Mouse (Mus musculus): ENCODE data around the gene Trmt10b.
A peak's percentile ranks its signal among the peaks of the same experiment; 100 is the strongest.

Gene Trmt10b

DNA sequence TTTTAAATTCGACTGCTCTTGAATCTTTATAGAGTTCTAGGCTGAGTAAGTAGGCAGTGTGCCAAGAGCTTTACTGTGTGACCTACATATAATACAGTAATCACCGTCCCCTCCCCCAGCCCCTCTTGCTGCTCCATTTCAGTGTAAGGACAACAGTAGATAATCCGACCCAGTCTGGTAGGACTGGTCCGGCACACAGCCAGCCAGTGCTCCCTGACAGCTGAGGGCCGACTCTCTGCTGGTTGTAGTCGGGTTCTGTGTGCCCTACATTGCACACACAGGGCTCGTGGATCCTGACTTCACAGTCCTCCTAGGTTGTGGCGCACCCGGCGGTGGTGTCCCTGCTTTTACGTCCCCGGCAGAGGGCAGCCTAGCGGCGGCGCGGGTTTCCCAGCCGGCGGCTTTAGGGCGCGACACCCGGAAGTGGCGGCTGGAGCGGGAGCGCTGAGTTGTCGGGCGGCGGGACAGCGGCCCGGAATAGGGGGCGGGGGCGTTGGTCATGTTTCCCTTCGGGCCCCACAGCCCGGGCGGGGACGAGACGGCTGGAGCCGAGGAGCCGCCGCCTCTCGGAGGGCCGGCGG is 44.8 kb downstream of the Trmt10b start, which contains the start of gene Dcaf10:
Dcaf10 (plus strand) TSS at position 433 of the 581 bp plus-strand sequence.
- peak; percentile 94 to 98 for DNase-seq (ENCODE audit: low spot score in 2 of 2)

DNA sequence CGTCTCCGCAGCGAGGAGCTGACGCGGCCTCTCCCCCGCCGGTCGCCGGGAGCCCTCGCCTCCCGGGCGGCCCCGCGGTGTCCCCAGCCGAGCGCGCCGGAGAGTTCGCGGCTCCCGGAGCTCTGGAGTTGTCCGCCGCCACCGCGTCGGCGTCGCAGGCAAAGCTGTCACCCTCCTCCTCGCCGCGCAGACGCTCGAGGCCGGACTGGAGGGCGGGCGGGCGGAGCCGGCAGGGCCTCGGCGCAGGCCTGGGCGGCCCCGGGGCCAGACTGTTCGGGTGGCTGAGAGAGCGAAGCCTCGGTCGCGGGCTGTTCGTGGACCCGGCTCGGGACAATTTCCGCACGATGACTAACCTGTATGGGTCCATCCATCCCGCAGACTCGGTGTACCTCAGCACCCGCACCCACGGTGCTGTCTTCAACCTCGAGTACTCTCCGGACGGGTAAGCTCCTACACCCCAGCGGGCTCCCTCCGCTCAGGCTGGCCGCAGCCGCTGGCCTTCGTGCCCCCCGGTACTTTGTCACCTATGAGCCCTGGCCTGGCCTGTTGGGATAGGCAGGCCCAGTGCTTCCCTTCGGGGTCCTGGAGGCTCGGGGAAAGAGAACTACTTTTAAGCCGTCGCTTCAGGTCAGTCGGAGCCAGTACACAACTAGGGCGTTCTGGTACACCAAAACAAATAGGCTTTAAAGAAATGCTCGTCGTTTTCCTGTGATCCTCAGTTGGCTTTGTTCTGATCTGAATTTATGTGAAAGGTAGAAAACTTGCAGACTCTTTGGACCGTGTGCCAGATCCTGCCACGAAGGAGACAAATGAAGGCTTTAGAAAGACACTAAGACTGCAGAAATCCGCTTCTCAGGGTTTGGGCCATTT is 45.6 kb downstream of the Trmt10b start, which contains the start of gene Exosc3:
Exosc3 (minus strand) TSS at position 447 of the 870 bp plus-strand sequence.
- DNase-seq (ENCODE audit: low spot score in 2 of 2) = peak; percentile 66 to 85

DNA sequence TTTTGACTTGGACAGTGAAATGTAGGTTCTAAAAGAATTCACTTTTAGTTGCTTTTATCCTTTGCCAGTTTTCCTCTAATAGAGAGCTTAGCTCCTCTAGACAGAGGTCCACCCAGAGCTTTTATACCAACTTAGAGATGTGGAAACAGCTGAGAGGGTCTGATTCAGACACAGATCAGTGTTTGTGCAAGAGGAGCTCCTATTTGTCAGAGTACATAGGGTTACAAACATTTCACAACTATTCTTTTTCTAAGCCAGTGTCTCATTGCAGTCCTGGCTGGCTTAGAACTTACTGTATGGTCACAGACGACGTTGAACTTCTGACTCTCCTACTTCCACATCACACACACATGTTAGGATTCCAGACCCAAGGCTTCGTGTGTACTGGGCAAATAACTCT is 59.7 kb downstream of the Trmt10b start:
- DNase-seq (ENCODE audit: low spot score in 2 of 2) = no peak

Data from spleen, postnatal 4 days (tissue).